Mouse (Mus musculus) cerebellum, adult 2 months (tissue): ENCODE data around the gene Sult2b1. TPM values are rescaled to one million over a fixed set of nuclear protein-coding genes. Genes with fewer than 3 reads are reported as not detected.

Experiments
- DNase-seq, 2 experiments: peaks; one replicate each; pipeline ENCODE4 v3.0.0; 2021
- H3K27ac ChIP-seq: fragments of 200-500 bp; 2 replicates; pipeline ENCODE4 v1.5.1; 2012; ENCODE audit warnings: low read length, control low read depth, inconsistent platforms; ENCODE audit not compliant: insufficient read depth
- H3K27me3 ChIP-seq: fragments of 200-500 bp; 2 replicates; pipeline ENCODE4 v1.6.1; 2012; ENCODE audit warnings: inconsistent platforms, mild to moderate bottlenecking, low read length, moderate library complexity; ENCODE audit not compliant: control insufficient read depth, insufficient read depth
- H3K4me1 ChIP-seq: fragments of 200-500 bp; 2 replicates; pipeline ENCODE4 v1.6.1; 2011; ENCODE audit warnings: low read length; ENCODE audit not compliant: control insufficient read depth, insufficient read depth
- H3K4me3 ChIP-seq: fragments of 200-500 bp; replicated peaks from 2 replicates; pipeline ENCODE3; 2011; ENCODE audit warnings: mild to moderate bottlenecking, low read depth, low read length, control low read depth; ENCODE audit not compliant: insufficient read depth
- CTCF ChIP-seq: fragments of 200-500 bp; IDR thresholded peaks from 2 replicates; pipeline ENCODE4 v1.5.1; 2011; ENCODE audit warnings: low read depth, mild to moderate bottlenecking, control low read depth, low read length, moderate library complexity, borderline replicate concordance; ENCODE audit not compliant: insufficient read depth
- POLR2A ChIP-seq: fragments of 200-500 bp; IDR thresholded peaks from 2 replicates; pipeline ENCODE4 v1.6.1; 2011; ENCODE audit warnings: low read length, control low read depth, borderline replicate concordance; ENCODE audit not compliant: insufficient read depth
- WGBS: fragments of 180-500 bp; shearing (Covaris S2); methylation state at CpG from one replicate; pipeline ENCODE4 v1.1.7; 2018; 5-methylcytosine and 5-hydroxymethylcytosine counted together
- polyA plus RNA-seq: library from polyadenylated mRNA; depleted of rRNA; stranded (reverse); fragments of >200 nt; gene quantifications from 2 replicates; pipeline ENCODE4 v1.2.3, GENCODE M21; 2012

Sult2b1 gene
- polyA plus RNA-seq, 1 experiment = 10.6 TPM

- peak overlapping the region; percentile 9 for H3K4me3 ChIP-seq
- H3K4me1 ChIP-seq = peaks cover 19% of the 10 kb centered on the region
- H3K27ac ChIP-seq = no peak overlapping the region
Observed at GRCm38 (mm10) chr7:45715741-45716459, 68.6 kb downstream of the Sult2b1 start.

GRCm38 (mm10) chr7:45715090-45715708, 69.3 kb downstream of the Sult2b1 start, which contains the start of gene Rpl18:
Rpl18 (plus strand) TSS chr7:45715457.
- peak; percentile 96 to 99 for DNase-seq
- Histone ChIP-seq H3K4me1 (peaks cover 21% of the 10 kb centered on the region), H3K27me3 (no peaks in the 10 kb centered on the region), H3K27ac (peak within 1 kb of the TSS; percentile 37), H3K4me3 (peak within 1 kb of the TSS; percentile 93)
- TF ChIP-seq POLR2A (peak; percentile 73), CTCF (no peak)
- 8% methylated on average over 34 of the region's 34 CpGs for WGBS

More at GRCm38 (mm10) chr7:45715741-45716459, 68.6 kb downstream of the Sult2b1 start:
- no peak for DNase-seq
- H3K27me3 ChIP-seq = no peaks in the 10 kb centered on the region
- TF ChIP-seq CTCF (no peak), POLR2A (no peak)
- WGBS = 79% methylated on average over 19 of the region's 19 CpGs

- peak in 1 of 2 experiments; percentile 28 for DNase-seq
- TF ChIP-seq POLR2A = no peak
- no peak for TF ChIP-seq CTCF
- WGBS = 6% methylated on average over 14 of the region's 14 CpGs
Observed at GRCm38 (mm10) chr7:45714630-45715089, 69.8 kb downstream of the Sult2b1 start.

GRCm38 (mm10) chr7:45713881-45714520, 70.5 kb downstream of the Sult2b1 start:
- 76% methylated on average over 6 of the region's 6 CpGs for WGBS
- Histone ChIP-seq H3K27ac (no peak overlapping the region), H3K4me1 (peaks cover 23% of the 10 kb centered on the region), H3K4me3 (no peak overlapping the region), H3K27me3 (no peaks in the 10 kb centered on the region)
- no peak for DNase-seq
- TF ChIP-seq POLR2A = no peak
- TF ChIP-seq CTCF = no peak

More at GRCm38 (mm10) chr7:45714630-45715089, 69.8 kb downstream of the Sult2b1 start:
- Histone ChIP-seq H3K27me3 (no peaks in the 10 kb centered on the region), H3K4me3 (peak overlapping the region; percentile 93), H3K4me1 (peaks cover 21% of the 10 kb centered on the region), H3K27ac (peak overlapping the region; percentile 37)

GRCm38 (mm10) chr7:45713396-45713795, 71.1 kb downstream of the Sult2b1 start:
- Histone ChIP-seq H3K4me1 (peaks cover 29% of the 10 kb centered on the region), H3K4me3 (no peak overlapping the region), H3K27ac (no peak overlapping the region), H3K27me3 (no peaks in the 10 kb centered on the region)
- TF ChIP-seq CTCF (no peak), POLR2A (no peak)
- peak; percentile 30 to 34 for DNase-seq
- 87% methylated on average over 16 of the region's 16 CpGs for WGBS

GRCm38 (mm10) chr7:45712022-45712757, 72.3 kb downstream of the Sult2b1 start:
- H3K27ac ChIP-seq = no peak overlapping the region
- peak; percentile 11; the same call in 1 of the 2 replicates for TF ChIP-seq POLR2A
- TF ChIP-seq CTCF = 0 out of 2 replicates have a peak, but pooled peaks have one; percentile 8
- WGBS = 79% methylated on average over 21 of the region's 21 CpGs
- DNase-seq = peak; percentile 39
- H3K4me3 ChIP-seq = no peak overlapping the region
- peaks cover 35% of the 10 kb centered on the region for H3K4me1 ChIP-seq
- H3K27me3 ChIP-seq = no peaks in the 10 kb centered on the region

GRCm38 (mm10) chr7:45711316-45712021, 73.0 kb downstream of the Sult2b1 start:
- WGBS = 68% methylated on average over 24 of the region's 24 CpGs
- Histone ChIP-seq H3K4me1 (peaks cover 37% of the 10 kb centered on the region), H3K4me3 (no peak overlapping the region), H3K27ac (no peak overlapping the region), H3K27me3 (no peaks in the 10 kb centered on the region)
- TF ChIP-seq POLR2A = no peak; the same call in 1 of the 2 replicates
- TF ChIP-seq CTCF = no peak
- no peak for DNase-seq
